Mouse (Mus musculus) thymus, adult 2 months (tissue): Measurements from ENCODE around the gene Aim2. TPM values are rescaled to one million over a fixed set of nuclear protein-coding genes. Genes with fewer than 3 reads are reported as not detected.
A peak's percentile ranks its signal among the peaks of the same experiment; 100 is the strongest.

Experiments used
- DNase-seq: peaks from one replicate; pipeline ENCODE4 v3.0.0; 2021
- H3K27ac ChIP-seq: fragments of 200-500 bp; 2 replicates; pipeline ENCODE4 v1.5.1; 2012; ENCODE audit warnings: low read length, control low read depth; ENCODE audit not compliant: control insufficient read depth, insufficient read depth
- H3K27me3 ChIP-seq: fragments of 200-500 bp; 2 replicates; pipeline ENCODE4 v1.6.1; 2012; ENCODE audit warnings: mild to moderate bottlenecking, low read length, moderate library complexity, mixed read lengths; ENCODE audit not compliant: control insufficient read depth, insufficient read depth
- H3K36me3 ChIP-seq: fragments of 200-500 bp; 2 replicates; pipeline ENCODE4 v1.6.1; 2012; ENCODE audit warnings: mild to moderate bottlenecking, low read length, moderate library complexity; ENCODE audit not compliant: control insufficient read depth, insufficient read depth
- H3K4me1 ChIP-seq: fragments of 200-500 bp; replicated peaks from 2 replicates; pipeline ENCODE4 v1.6.1; 2012; ENCODE audit warnings: low read length; ENCODE audit not compliant: control insufficient read depth, insufficient read depth
- H3K4me3 ChIP-seq: fragments of 200-500 bp; 2 replicates; pipeline ENCODE4 v1.5.1; 2012; ENCODE audit warnings: mild to moderate bottlenecking, low read length, control low read depth, moderate library complexity; ENCODE audit not compliant: control insufficient read depth, insufficient read depth
- CTCF ChIP-seq: fragments of 200-500 bp; IDR thresholded peaks from 2 replicates; pipeline ENCODE4 v1.5.1; 2012; ENCODE audit warnings: mild to moderate bottlenecking, control low read depth, low read length, moderate library complexity, borderline replicate concordance; ENCODE audit not compliant: control insufficient read depth, poor library complexity, insufficient read depth; ENCODE audit errors: extremely low read depth
- POLR2A ChIP-seq: fragments of 200-500 bp; IDR thresholded peaks from 2 replicates; pipeline ENCODE4 v1.6.1; 2012; ENCODE audit warnings: mild to moderate bottlenecking, low read length, control low read depth, moderate library complexity; ENCODE audit not compliant: control insufficient read depth, poor library complexity, insufficient read depth; ENCODE audit errors: extremely low read depth
- WGBS: fragments of 180-500 bp; shearing (Covaris S2); methylation state at CpG from one replicate; pipeline ENCODE4 v1.1.7; 2018; 5-methylcytosine and 5-hydroxymethylcytosine counted together
- polyA plus RNA-seq: library from polyadenylated mRNA; depleted of rRNA; stranded (reverse); fragments of >200 nt; gene quantifications from 2 replicates; pipeline ENCODE4 v1.2.3, GENCODE M21; 2012

The Aim2 gene
- polyA plus RNA-seq, 1 experiment = 7.4 TPM

- no peak for TF ChIP-seq POLR2A
- TF ChIP-seq CTCF = no peak
- Histone ChIP-seq H3K36me3 (no peaks in the 10 kb centered on the region), H3K4me3 (no peak overlapping the region), H3K4me1 (no peaks in the 10 kb centered on the region), H3K27me3 (no peaks in the 10 kb centered on the region), H3K27ac (no peak overlapping the region)
- 93% methylated on average over 6 of the region's 6 CpGs for WGBS
- no peak for DNase-seq
These were observed 30.8 kb downstream of the Aim2 start for GRCm38 (mm10) chr1:173381436-173381835.

DNA sequence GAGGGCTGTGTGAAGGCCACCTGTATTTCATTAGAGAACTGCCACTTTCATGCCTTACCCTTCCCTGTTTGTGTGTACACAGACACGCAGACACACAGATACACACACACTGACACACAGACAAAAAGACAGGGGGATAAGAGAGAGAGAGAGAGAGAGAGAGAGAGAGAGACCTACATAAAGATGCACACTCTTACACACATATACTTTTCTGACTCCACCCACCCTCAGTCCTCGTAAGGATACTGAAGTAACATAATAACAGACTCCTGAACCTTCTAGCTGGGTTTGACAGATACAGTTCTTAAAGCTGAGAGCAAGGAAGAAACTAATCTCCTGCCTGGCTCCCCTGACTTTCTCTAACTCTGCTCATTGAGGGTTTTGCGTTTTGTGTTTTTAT lies 38.8 kb downstream of the Aim2 start:
- 40% methylated on average over 3 of the region's 3 CpGs for WGBS
- TF ChIP-seq POLR2A = no peak
- TF ChIP-seq CTCF = no peak
- no peak for DNase-seq
- no peak overlapping the region for H3K27ac ChIP-seq
- H3K27me3 ChIP-seq = no peaks in the 10 kb centered on the region
- no peaks in the 10 kb centered on the region for H3K4me1 ChIP-seq
- H3K4me3 ChIP-seq = no peak overlapping the region
- H3K36me3 ChIP-seq = no peaks in the 10 kb centered on the region

GRCm38 (mm10) chr1:173389901-173390401 lies 39.3 kb downstream of the Aim2 start:
- Histone ChIP-seq H3K27ac (no peak overlapping the region), H3K36me3 (no peaks in the 10 kb centered on the region), H3K4me3 (no peak overlapping the region), H3K4me1 (no peaks in the 10 kb centered on the region), H3K27me3 (no peaks in the 10 kb centered on the region)
- TF ChIP-seq POLR2A (no peak), CTCF (no peak)
- whole genome bisulfite sequencing = 23% methylated on average over 13 of the region's 13 CpGs
- no peak for DNase-seq

- H3K27me3 ChIP-seq = no peaks in the 10 kb centered on the region
- no peak for DNase-seq
- WGBS = 58% methylated on average over 6 of the region's 6 CpGs
- TF ChIP-seq CTCF = no peak
- TF ChIP-seq POLR2A = no peak
- no peak overlapping the region for H3K4me3 ChIP-seq
- no peaks in the 10 kb centered on the region for H3K4me1 ChIP-seq
- H3K27ac ChIP-seq = no peak overlapping the region
- H3K36me3 ChIP-seq = no peaks in the 10 kb centered on the region
These were observed 41.1 kb downstream of the Aim2 start for GRCm38 (mm10) chr1:173391754-173392153.

DNA sequence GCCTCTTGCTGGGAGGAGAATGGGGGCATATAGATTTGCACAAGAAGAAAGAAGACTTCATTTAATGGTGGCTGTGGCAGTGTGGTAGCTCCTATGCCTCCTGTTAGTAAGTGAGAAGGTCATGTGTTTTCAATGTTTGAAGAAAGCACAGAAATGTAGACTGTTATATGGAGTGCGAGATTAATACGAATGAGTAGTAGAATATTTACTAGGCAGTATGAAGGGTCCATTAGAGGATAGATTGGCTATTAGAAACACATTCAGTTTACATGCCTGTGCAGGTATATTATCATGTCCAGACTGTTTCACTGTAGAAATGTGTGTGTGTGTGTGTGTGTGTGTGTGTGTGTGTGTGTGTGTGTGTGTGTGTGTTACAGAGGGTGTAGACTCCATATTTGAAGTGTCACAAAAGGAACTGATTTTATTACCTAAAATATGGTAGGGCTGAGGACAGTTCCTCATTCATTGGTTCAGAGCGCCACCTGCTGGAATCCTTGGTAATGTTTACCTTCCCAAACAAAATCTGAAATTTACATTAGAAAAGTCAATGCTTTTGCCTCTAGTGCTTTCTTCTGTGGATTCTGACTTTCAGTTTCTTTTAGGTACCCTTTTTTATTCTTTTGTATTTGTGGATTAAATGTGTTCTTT lies 47.8 kb downstream of the Aim2 start:
- no peak overlapping the region for H3K4me3 ChIP-seq
- TF ChIP-seq POLR2A = no peak
- TF ChIP-seq CTCF = no peak
- no peaks in the 10 kb centered on the region for H3K36me3 ChIP-seq
- DNase-seq = peak; percentile 52
- no peaks in the 10 kb centered on the region for H3K27me3 ChIP-seq
- H3K4me1 ChIP-seq = no peaks in the 10 kb centered on the region
- no peak overlapping the region for H3K27ac ChIP-seq
- 38% methylated on average over 3 of the region's 3 CpGs for WGBS

GRCm38 (mm10) chr1:173404696-173405309 lies 54.1 kb downstream of the Aim2 start:
- no peak for TF ChIP-seq CTCF
- no peak for TF ChIP-seq POLR2A
- H3K4me1 ChIP-seq = no peaks in the 10 kb centered on the region
- no peaks in the 10 kb centered on the region for H3K27me3 ChIP-seq
- H3K27ac ChIP-seq = no peak overlapping the region
- H3K36me3 ChIP-seq = no peaks in the 10 kb centered on the region
- no peak for DNase-seq
- WGBS = 92% methylated on average over 5 of the region's 5 CpGs
- no peak overlapping the region for H3K4me3 ChIP-seq
